Mouse (Mus musculus) megakaryocyte, embryonic 14.5 days (primary cell): ENCODE data around the gene Osbpl3.

Experiments used
- FLI1 ChIP-seq: IDR thresholded peaks from 2 replicates; pipeline ENCODE4 v1.6.1; 2012; ENCODE audit warnings: low read length, inconsistent platforms, mixed read lengths
- GATA1 ChIP-seq: IDR thresholded peaks from 3 replicates; pipeline ENCODE4 v1.6.1; 2012; ENCODE audit warnings: mixed read lengths, low read length, inconsistent platforms, borderline replicate concordance

DNA sequence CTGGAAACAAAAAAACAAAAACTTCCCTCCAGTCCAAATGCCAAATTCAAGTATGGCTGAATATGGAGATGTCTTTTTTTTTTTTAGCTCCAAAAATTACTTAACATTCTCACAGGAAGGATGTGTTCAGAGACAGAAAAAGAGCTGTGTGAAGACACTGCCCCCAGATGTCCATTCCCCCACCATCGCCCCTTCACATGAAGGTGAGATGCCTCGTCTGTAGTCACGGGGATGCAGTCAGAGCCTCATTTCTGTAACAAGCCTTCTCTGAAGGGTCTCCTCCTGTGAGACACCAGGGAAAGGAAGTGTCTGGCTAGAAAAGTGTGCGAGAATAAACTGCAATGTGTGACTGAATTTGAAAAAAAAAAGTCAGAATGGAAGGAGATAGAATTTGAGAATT lies 53.1 kb downstream of the Osbpl3 start:
- TF ChIP-seq GATA1 (no peak), FLI1 (no peak)
